Mouse (Mus musculus): ENCODE results near the gene Kirrel. TPM values are rescaled to one million over a fixed set of nuclear protein-coding genes. Genes with fewer than 3 reads are reported as not detected.

The Kirrel gene
- total RNA-seq (2017) = not detected in 3 replicates

DNA sequence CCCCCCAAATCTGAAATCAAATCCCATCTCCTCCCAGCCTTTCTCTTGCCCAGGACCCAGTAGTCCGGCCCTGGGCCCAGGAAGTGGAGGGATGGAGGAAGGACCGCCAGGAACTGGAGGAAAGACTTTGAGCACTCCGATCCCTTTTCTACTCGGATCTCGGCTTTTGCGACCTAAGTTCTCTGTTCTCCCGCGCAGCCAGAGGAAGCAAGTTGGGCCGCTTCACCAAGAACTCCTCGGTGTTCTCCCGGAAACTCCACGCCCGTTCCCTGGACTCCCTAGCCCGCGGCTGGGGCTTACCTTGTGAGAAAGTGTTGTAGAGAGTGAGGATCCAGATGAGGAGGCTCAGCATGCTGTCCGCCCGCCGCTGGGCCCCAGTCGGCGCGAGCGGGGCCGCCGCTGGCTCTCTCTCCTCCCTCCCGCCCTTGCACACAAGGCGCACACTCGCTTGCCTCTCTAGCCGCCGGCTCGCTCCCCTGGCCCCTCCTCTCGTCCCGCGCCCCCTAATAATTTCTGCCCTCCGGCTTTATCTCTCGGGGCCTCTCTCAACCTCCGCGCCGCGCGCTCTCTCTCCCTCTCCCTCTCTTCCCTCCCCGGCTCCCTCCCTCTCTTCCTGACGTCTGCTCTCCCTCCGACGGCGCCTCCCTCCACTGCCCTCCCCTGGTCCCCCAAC lies at the start of gene Kirrel:
Gene Kirrel (minus strand): TSS at position 652 of the 673 bp plus-strand sequence.
- no peak for ATAC-seq (replicated peaks; ENCODE audit: insufficient number of reproducible peaks, low FRiP score, low TSS enrichment, poor library complexity, severe bottlenecking)

DNA sequence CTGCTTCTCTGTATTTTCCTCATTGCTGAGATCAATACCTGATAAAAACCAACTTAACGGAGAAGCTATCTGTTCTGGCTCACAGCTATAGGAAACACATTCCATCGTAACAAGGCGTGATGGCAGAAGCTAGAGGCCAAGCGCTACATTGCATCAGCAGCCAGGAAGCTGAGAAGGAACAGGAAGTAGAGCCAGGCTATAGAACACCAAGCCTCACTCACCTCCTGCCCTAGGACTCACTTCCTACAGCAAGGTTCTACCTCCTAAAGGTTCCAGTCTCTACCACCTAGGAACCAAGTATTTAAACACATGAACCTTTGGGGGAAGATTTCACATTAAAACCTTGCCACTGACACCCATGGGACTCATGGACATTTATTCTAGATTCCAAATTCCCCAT lies 49.1 kb upstream of the Kirrel start:
- ATAC-seq (replicated peaks; ENCODE audit: insufficient number of reproducible peaks, low FRiP score, low TSS enrichment, poor library complexity, severe bottlenecking) = no peak

DNA sequence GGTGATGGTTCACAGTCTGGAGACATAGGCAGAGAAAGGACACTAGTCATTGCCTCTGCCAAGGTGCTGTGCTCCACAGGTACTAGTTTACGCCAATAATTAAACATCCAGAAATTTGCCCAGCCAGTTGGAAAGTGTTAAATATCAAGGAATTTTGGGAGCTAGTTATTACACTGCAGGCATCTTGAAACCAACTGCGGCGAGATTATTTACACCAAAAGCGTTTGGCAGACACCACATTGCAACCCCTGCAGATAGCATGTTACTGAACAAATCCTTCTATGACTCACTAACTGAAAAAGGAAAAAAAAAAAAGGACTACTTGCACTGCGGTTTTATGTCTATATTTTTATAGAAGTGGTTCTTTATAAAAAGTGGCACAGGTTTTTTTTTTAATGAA lies 47.8 kb upstream of the Kirrel start:
- ATAC-seq (replicated peaks; ENCODE audit: insufficient number of reproducible peaks, low FRiP score, low TSS enrichment, poor library complexity, severe bottlenecking) = no peak

DNA sequence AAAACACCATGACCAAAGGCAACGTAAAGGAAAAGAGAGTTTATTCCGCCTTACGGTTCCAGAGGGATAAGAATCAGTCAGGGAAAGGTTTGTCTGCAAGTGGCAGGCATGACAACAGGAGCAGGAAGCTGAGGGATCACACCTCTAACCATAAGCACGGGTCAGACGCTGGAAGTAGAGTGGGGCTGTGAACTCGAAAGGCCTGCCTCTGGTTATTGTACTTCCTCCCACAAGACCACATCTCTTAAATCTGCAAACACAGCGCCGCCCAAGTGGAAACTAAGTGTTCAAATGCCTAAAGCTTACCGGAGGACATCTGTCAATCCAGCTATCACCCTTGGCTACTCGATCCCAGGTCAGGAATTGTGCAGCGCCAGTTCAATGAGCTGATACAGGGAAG lies 40.6 kb upstream of the Kirrel start:
- ATAC-seq (replicated peaks; ENCODE audit: insufficient number of reproducible peaks, low FRiP score, low TSS enrichment, poor library complexity, severe bottlenecking) = no peak; the same call in 1 of the 2 replicates

DNA sequence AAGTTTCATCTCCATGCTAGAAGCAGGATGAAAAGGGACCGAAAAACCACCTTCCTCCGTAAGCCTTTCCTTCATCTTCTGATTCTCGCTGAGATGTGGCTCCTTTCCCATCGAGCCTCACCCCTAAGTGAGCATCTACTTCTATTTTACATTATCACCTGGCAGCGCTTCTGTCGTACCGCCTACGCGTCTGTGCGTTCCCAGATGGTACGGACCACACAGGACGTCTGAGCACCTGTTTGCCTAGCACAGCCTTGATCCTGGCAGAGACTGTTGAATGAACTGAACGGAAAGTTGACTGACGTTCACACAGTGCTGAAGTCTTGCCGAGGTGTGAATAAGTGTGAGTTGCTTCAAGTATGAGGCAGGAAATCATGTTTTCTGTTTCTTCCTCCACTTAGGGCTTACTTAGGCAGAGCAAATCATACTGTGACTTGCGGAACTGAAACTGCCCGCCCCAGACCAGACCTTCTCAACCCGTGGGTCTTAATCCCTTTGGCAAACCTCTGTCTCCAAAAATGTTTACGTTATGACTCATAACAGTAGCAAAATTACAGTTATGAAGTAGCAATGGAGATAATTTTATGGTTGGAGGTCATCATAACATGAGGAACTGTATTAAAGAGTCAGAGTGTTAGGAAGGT lies 39.8 kb upstream of the Kirrel start:
- ATAC-seq (replicated peaks; ENCODE audit: insufficient number of reproducible peaks, low FRiP score, low TSS enrichment, poor library complexity, severe bottlenecking) = no peak

DNA sequence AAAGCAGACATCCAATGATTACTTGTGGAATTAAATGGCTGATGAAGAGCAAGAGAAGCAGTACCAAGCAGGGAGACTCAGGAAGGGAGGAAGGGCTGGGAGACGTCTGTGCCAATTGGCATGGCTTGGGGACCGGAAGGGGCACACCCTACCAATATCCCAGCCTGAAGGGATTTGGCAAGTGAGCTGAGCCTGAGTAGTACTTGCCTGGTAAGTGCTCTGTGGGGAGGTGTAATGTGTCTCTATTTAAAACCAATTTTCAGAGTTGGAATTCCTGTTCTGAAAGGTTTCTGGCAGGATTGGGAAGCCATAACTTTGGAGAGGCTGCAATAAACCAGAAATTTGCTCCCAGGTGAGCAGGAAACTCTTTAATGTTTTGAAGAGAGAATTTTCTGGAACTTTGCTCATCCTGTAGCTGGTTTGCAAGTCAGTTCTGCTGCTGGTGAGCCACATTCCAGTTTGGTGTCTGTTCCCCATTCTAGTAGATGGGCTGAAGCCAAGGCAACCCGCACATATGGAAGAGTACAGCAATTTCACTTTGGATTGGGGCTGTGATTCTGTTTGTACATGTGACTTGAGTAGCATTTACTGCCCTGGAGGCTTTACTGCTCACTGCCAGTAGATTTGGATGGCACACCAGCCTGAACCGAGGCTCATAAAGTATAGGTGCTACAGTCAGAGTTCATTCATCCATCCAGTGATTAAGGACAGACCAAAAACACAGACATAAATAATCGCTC lies 32.0 kb upstream of the Kirrel start:
- no peak for ATAC-seq (replicated peaks; ENCODE audit: insufficient number of reproducible peaks, low FRiP score, low TSS enrichment, poor library complexity, severe bottlenecking)

DNA sequence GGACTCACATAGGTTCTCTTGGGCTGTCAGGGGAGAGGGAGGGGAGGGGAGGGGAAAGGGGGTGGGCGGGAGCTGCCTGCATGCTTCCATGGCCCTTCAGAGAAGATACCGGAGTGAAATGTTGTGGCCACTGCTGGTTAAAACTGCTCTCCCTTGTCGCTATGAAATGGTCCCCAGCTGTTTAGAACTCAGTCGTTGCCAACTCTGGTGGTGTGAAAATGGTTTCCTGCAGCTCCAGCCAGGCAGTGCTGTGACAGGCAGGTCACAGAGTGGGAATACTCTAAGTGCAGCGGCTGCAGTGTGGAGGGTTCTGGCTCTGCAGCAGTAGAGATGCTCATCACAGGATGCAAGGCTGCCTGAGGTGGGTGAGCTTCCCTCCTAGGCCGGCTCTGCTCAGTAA lies 22.1 kb upstream of the Kirrel start:
- no peak for ATAC-seq (replicated peaks; ENCODE audit: insufficient number of reproducible peaks, low FRiP score, low TSS enrichment, poor library complexity, severe bottlenecking)

DNA sequence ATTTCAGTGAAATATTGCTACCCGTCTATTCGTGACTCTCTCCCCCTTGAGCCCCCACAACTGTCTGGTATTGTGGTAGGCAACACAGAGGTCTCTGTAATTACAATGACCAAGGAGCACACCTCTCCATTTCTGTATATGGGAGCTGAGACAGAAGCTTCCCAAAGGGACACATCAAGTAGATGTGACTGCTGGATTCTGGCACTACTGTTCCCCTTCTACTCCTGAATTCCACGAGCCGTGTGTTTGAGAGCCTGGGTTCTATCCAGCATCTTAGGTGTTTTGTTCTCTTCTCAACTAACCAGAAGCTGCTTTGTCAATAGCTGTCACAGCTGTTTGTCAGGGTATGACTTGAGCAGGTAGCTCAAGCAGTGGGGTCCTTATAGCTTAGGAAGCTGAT lies 20.5 kb upstream of the Kirrel start:
- ATAC-seq (replicated peaks; ENCODE audit: insufficient number of reproducible peaks, low FRiP score, low TSS enrichment, poor library complexity, severe bottlenecking) = no peak

DNA sequence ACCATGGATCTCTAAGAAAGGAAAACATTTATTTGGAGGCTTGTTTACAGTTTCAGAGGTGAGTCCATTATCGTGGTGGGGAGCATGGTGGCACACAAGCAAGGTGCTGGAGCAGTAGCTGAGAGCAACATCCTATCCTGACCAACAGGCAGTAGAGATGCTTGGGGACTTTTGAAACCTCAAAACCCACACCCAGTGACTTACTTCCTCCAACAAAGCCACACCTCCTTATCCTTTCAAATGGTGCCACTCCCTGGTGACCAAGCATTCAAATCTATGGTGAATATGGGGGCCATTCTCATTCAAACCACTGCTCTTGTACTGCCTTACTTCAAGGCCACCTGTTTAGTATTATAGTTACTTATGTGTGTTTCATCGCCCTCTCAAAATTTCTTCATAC lies 20.0 kb upstream of the Kirrel start:
- ATAC-seq (replicated peaks; ENCODE audit: insufficient number of reproducible peaks, low FRiP score, low TSS enrichment, poor library complexity, severe bottlenecking) = no peak

DNA sequence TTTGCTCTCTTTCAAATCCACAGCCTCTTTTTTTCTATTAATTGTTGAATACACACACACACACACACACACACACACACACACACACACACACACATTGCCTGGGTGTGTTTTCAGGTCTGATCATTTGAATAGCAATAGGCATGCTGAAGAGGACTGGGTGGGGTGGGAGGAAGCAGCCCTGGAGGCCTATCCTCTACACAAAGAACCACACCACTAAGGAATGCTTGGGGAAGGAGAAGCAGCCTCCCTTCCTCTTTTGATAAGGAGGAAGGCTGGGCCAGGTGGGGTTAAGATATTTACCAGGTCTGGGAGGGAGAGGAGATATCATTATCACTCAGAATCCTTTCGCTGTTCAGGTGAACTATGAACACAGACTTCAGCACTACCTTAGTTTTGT lies 19.2 kb upstream of the Kirrel start:
- ATAC-seq (replicated peaks; ENCODE audit: insufficient number of reproducible peaks, low FRiP score, low TSS enrichment, poor library complexity, severe bottlenecking) = no peak

DNA sequence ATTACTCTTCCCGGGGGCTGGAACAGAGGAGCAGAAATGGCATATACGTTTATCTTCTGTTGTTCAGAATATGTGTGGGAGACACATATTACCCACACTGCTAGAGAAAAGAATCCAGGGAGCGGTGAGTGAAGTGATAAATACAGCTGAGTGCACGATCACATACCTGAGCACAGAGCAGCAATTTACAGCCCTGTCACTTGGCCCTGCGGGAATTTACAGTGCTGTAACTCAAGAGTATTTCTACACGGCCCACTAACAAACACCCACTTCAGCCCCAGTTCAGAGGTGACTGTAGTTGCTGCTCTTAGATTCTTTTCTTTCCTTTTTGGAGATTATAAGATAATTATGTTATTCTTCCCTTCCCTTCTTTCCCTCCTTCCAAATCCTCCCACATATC lies 18.8 kb upstream of the Kirrel start:
- ATAC-seq (replicated peaks; ENCODE audit: insufficient number of reproducible peaks, low FRiP score, low TSS enrichment, poor library complexity, severe bottlenecking) = no peak

DNA sequence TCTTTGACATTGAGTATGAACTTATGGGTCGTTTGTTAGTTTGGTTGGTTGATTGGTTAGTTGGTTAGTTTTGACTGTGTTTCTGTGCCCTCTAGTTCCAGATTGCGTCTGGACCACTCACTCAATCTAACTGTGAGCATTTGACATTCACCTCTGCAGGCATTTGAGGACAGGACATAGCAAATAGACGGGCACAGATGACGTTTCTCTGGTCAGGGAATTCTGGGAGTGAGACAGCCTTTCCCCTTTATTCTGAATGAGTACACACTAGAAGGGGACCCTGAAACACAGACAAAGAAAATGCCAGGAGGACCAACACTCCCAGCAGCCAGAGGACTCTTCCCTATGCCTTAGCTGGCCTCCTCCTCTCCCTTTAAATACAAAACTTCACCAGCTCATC lies 2.1 kb upstream of the Kirrel start:
- ATAC-seq (replicated peaks; ENCODE audit: insufficient number of reproducible peaks, low FRiP score, low TSS enrichment, poor library complexity, severe bottlenecking) = no peak

DNA sequence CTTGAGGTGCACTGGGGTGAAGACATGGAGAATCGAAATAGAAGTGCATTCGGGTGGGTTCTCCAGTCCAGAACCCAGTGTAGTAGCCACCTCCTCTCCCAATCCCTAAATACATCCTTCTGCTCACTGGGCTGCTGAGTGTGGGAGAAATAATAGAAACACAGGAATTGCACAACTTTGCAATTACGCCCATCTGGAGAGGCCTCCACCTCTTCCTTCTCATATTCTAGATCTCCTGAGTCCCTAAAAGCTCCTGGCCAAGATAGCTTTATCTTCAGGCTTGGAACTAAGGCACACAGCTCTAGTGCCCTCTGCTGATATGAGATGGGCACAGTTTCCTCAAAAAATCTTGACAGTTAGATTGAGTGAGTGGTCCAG lies 880 bp upstream of the Kirrel start:
- ATAC-seq (replicated peaks; ENCODE audit: insufficient number of reproducible peaks, low FRiP score, low TSS enrichment, poor library complexity, severe bottlenecking) = no peak

DNA sequence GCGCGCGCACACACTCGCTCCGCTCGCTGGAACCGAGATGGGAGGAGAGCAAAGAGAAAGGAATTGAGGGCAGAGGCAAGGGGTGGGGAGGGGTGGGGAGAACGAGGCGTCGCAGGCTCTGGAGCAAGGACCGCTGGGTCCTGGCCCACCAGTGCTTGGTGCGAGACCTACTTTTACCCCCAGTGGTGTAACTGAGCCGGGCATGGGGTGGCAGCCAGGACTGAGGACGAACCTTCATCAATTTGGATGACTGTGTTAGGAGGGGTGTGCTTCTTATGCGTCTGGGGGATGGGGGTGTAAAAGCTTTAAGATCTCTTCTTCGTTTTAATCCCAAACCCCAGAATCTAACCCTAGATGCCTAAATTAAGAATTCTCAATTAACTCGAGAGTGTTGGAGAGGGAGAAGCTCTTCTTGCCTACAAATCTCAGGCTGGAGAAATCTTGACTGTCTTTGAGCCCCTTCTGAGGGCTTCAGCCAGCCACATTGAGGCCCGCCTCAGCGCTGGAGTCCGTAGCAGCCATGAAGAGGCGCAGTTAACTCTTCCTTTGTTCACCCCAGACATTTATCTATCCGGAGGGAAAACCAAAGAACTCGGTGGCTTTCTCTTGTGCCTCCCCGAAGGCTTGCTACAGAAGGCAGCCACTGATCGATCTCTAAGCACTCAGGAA lies 356 bp upstream of the Kirrel start:
- no peak for ATAC-seq (replicated peaks; ENCODE audit: insufficient number of reproducible peaks, low FRiP score, low TSS enrichment, poor library complexity, severe bottlenecking)

DNA sequence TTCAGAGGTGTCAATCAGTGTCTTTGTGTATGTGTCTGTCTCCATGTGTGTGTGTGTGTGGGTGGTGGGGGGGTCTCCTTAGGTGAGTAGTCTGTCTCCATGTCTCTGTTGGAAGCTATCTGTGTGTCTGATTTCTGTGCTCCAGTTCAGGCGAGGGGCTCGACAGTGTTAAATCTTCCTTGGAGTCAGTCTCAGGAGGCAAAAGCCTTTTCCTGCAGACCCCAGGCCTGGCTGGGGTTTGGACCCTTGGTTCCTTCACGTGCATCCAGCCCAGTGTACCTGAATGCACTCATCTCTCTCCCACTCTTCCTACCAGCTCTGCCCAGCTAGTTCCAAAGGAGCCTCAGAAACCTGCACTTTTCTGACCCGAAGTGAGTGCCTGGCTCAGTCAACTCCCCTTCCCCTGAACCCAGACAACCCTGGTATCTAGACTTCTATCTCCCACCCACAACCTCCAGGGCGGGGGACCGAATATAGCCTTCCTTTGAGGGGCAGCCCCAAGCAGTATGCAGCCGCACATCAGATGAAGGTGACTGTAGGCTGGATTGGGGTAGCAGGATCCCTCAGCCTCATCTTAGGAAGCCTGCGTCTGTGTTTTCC lies 961 bp downstream of the Kirrel start:
- no peak for ATAC-seq (replicated peaks; ENCODE audit: insufficient number of reproducible peaks, low FRiP score, low TSS enrichment, poor library complexity, severe bottlenecking)

DNA sequence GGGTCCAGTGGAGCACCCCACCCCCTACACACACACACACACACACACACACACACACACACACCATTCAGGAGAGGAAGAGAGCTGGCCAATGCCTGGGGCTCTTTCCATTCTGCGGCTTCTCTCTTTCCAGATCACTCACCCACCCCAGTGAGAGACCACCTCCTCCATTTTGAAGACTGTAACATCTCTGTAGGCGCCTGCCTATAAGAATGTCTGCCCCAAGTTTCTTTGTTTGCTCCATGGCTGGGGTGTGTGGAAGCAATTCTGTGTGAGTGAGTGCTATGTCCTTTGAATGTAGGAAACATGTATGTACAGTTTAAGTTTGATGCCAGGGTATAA lies 1.5 kb downstream of the Kirrel start:
- no peak for ATAC-seq (replicated peaks; ENCODE audit: insufficient number of reproducible peaks, low FRiP score, low TSS enrichment, poor library complexity, severe bottlenecking)

DNA sequence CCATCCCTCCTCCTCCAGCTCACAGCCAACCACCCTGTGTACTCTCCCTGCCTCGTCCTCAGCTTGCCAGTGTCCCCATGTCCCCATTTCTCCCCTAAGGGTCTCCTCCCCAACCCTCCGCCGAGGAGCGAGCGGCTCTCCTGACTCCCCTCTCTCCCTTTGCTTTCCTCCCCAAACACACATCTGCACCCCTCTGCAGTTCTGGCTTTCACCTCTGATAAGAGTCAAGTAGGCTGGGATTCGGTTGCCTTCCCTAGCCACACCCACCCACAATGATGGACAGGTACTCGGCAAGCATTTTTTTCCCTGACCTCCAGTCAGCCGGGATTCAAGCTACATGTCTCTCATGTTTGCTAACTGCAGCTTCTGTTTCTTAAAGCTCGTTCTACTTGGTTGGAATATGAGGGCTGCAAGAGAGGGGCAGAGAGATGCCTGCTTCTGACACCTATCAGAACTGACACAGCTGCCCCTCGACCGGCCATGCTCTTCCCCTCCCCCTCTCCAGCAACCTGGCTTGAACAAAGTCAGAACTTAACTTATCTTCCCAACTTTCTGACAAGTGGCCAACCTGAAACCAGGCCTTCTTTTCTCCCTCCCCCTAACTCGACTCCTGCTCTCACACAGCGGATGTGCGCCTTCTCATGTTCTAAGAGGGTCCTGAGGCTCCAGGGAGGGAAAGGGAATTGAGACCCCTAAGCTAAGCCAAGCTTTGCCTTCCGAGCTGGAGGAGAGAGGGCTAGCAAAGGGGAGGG lies 2.0 kb downstream of the Kirrel start:
- ATAC-seq (replicated peaks; ENCODE audit: insufficient number of reproducible peaks, low FRiP score, low TSS enrichment, poor library complexity, severe bottlenecking) = no peak

DNA sequence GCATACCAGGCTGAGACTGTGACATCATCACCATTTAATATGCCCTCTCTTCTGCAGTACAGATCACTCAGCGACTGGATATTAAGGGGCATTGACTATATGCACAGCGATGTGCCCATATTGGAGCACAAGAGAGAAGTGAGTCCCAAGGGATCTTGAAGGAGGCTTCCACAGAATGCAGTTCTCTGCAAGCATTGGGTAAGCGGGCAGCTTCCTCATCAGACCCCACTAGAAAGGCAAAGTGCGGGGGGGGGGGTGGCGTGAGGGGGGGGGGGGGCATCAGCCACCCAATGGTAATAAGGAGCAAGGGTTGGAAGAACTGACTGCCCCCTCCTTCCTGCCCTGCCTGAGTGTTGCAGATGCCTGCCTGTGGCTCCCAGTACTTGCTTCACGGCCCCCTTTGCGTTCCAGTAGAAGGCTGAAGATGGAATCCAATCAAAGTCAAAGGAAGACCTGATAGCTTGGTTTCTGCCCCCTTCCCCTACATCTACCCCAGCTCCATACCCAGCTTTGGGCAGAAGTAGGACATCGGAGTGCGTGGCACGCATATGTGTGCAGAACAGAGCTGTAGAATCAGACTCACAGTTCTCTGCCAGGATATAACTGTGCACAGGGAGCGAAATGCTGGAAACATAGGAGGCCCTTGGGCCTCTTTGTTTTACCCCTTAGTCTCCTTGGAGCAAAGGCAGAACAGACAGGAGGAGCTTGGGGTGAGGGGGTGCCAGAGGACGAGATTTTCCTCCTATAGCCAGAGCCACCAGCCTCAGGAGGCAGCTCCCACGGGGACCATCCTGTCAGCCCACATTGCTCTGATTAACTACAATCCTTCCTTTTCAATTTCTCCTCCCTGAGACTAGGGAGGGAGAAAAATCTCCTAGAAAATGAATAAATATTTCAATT lies 3.1 kb downstream of the Kirrel start:
- ATAC-seq (replicated peaks; ENCODE audit: insufficient number of reproducible peaks, low FRiP score, low TSS enrichment, poor library complexity, severe bottlenecking) = no peak

All from monocyte, adult 5-6 weeks (primary cell).